Mouse (Mus musculus): ENCODE results near the gene Vmn2r46.
"Not testable (repeated sequence)": the region's sequence is repeated elsewhere in the genome, so short reads cannot be mapped to it uniquely, and the experiment has no call there.

Vmn2r46 gene

GRCm38 (mm10) chr7:9770471-9770870 is at the start of gene Vmn2r46:
TSS of gene Vmn2r46 (minus strand) at chr7:9770571.
- DNase-seq, result not testable (repeated sequence)
